Mouse (Mus musculus) left cerebral cortex, adult 8-10 months (tissue): ENCODE results near the gene Snx10. TPM values are rescaled to one million over a fixed set of nuclear protein-coding genes. Genes with fewer than 3 reads are reported as not detected.

ENCODE experiments used
- DNase-seq, 2 experiments: peaks; one replicate each; pipeline ENCODE4 v3.0.0; 2022; ENCODE audit warnings: low spot score in 2 of 2
- microRNA-seq, 2 experiments: library from miRNA; unstranded; fragments of <30 nt; microRNA quantifications; one replicate each; pipeline ENCODE4 v1.2.0; 2022
- total RNA-seq, 4 experiments: library from RNA; stranded (reverse); gene quantifications; 2 replicates each; pipeline ENCODE4 v1.2.4; 2022

The Snx10 gene
- total RNA-seq, 4 experiments from 2014 or later, result 98.8 to 113 (median 110) TPM

- DNase-seq, result no peak
Observed at GRCm38 (mm10) chr6:51636019-51636568, 112.4 kb downstream of the Snx10 start.

Small RNA genes lying within 50 kb of the gene (microRNA-seq; reads per million reads assigned to microRNA genes)
- 0 reads per million in 2 experiments for gene Gm22914

Other genes starting within 250 kb of the Snx10 start
- gene Nfe2l3, start 91.2 kb upstream of the Snx10 start, total RNA-seq, result 1 to 10 TPM; 2.8 to 5.7 (median 4.5) TPM
- gene Hnrnpa2b1, start 54.0 kb upstream of the Snx10 start, total RNA-seq, result 100 to 1,000 TPM; 357 to 475 (median 406) TPM
- gene Cbx3, start 53.5 kb upstream of the Snx10 start, total RNA-seq, result 100 to 1,000 TPM; 125 to 141 (median 133) TPM